Mouse (Mus musculus): Measurements from ENCODE around the gene Mcm2.

DNA sequence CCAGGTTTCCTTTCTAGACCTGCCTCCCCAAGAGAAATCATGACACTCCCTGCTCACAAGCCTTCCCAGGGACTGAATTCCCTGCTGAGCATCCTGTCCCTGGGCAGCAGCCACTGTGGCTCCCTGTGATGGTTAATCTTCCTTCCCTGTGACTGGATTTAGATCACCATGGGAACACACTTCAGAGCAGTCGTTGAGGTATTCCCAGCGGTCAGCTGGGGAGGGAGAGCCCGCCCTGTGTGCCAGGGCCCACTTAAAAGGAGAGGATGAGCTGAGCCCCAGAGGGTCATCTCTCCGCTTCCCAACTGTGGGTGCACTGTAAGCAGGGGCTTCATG lies 38.6 kb upstream of the Mcm2 start:
- no peak for TF ChIP-seq CTCF (IDR thresholded peaks at IDR 0.05; ENCODE audit: insufficient read depth, low read depth, low read length)
- no peak for TF ChIP-seq POLR2A (IDR thresholded peaks at IDR 0.05; ENCODE audit: insufficient read depth, low read depth, low read length)

Data from olfactory bulb, adult 2 months (tissue).